Mouse (Mus musculus): Measurements from ENCODE around the gene Inpp5b. TPM values are rescaled to one million over a fixed set of nuclear protein-coding genes. Genes with fewer than 3 reads are reported as not detected.
"Not testable (repeated sequence)": the region's sequence is repeated elsewhere in the genome, so short reads cannot be mapped to it uniquely, and the experiment has no call there.

The Inpp5b gene
- polyA plus RNA-seq, 1 experiment from 2014 or later: 24.9 TPM

DNA sequence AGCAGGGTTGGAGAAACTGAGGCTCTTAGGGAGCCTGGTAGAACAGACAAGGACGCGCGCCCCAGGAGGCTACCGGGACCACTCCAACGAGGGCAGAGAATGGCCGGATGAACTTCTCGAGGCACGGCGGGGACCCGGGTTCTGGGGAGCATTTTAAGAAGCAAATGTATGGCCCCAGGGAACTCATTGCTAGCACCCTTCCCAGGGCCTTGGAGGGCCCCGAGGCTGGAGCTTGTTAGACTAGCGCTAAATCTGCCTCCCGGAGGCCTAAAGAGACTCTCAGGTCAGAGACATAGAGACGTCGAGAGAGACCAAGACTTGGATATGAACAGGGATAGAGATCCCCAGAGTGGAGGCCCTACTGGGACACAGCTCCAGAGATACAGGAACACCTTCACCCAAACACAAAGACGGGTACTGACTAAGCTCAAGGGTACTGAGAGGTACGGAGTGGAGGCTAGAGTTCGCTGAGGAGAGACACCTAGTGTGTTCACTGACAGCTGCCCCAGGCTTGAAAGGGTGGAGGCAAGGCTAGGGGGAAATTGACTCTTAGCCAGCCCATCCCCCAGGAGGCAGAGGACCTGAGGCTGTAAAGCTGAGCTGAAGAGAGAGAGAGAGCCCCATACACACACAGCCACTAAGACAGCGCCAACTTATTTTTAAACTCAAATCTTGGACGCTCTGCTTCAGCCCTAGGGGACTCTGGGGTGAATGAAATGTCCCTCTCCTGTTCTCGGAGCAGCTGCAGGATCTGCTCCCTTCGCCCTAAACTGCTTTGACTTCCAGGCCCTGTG, 40.4 kb upstream of the Inpp5b start:
- Histone ChIP-seq H3K27me3 (ENCODE audit: control insufficient read depth, insufficient read depth, low read length) (peaks cover 10% of the 10 kb centered on the region), H3K27ac (ENCODE audit: low read depth, low read length) (0 out of 2 replicates have a peak overlapping the region, but pooled peaks have one; percentile 47), H3K4me1 (replicated peaks; ENCODE audit: control insufficient read depth, insufficient read depth, low read length) (0 out of 2 replicates have a peak, but pooled peaks cover 4% of the 10 kb centered on the region), H3K9ac (ENCODE audit: low read depth, low read length) (peak overlapping the region; percentile 65), H3K4me2 (replicated peaks; ENCODE audit: low read depth, low read length) (peak overlapping the region; percentile 97), H3K4me3 (ENCODE audit: low read depth, low read length) (peak overlapping the region; percentile 62), H3K9me3 (ENCODE audit: control insufficient read depth, low read length) (no peaks in the 10 kb centered on the region), H3K36me3 (ENCODE audit: control insufficient read depth, insufficient read depth, low read length) (no peaks in the 10 kb centered on the region)
- WGBS: 4% methylated on average over 22 of the region's 22 CpGs
- ATAC-seq (ENCODE audit: low FRiP score): no peak
- peak; percentile 56 for DNase-seq (ENCODE audit: low spot score)

DNA sequence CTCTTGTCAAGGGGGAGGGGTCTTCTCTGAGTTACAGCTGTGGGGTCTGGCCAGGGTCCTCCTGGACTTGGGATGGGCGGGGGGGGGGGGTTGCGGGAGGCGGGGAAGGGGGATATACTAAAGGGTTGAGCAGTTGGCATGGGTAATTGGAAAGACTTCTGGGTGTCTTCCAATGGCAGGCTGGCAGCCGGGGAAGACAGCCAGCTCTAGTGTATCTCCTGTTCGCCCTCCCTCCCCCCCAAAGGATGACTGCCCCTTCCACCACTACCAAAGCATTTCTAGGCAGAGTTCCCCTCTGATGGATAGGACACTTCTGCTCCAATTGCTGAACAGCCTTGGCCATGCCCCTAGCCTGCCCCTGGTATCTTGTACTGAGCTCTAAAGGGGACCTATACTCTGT, 39.7 kb upstream of the Inpp5b start:
- 58% methylated on average over 5 of the region's 5 CpGs for WGBS
- no peak for ATAC-seq (ENCODE audit: low FRiP score)
- Histone ChIP-seq H3K27me3 (ENCODE audit: control insufficient read depth, insufficient read depth, low read length) (peaks cover 8% of the 10 kb centered on the region), H3K9ac (ENCODE audit: low read depth, low read length) (no peak overlapping the region), H3K27ac (ENCODE audit: low read depth, low read length) (no peak overlapping the region), H3K9me3 (ENCODE audit: control insufficient read depth, low read length) (no peaks in the 10 kb centered on the region), H3K36me3 (ENCODE audit: control insufficient read depth, insufficient read depth, low read length) (no peaks in the 10 kb centered on the region), H3K4me2 (replicated peaks; ENCODE audit: low read depth, low read length) (peak overlapping the region; percentile 97), H3K4me3 (ENCODE audit: low read depth, low read length) (peak overlapping the region; percentile 62), H3K4me1 (replicated peaks; ENCODE audit: control insufficient read depth, insufficient read depth, low read length) (0 out of 2 replicates have a peak, but pooled peaks cover 4% of the 10 kb centered on the region)
- DNase-seq (ENCODE audit: low spot score): no peak

DNA sequence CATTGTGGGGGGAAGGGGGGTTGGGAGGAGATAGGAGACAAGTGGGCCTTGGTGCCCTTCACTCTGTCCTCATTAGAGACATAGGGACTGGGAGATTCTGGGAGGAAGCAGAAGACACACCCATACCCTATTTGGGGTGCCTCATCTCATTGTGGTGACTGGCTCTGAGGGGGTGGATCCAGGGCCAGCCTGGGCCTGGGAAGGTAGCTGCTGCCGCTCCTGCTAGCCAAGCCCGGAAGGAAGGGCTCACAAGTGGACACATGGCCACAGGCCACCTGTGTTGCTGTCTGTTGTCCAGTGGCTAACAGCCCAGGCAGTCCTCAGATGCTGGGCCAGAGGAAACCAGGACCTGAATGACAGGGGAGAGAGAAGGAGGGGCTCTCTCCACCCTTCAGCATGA, 38.2 kb upstream of the Inpp5b start:
- H3K27me3 ChIP-seq (ENCODE audit: control insufficient read depth, insufficient read depth, low read length): peaks cover 8% of the 10 kb centered on the region
- H3K4me2 ChIP-seq (replicated peaks; ENCODE audit: low read depth, low read length): no peak overlapping the region
- no peak overlapping the region for H3K9ac ChIP-seq (ENCODE audit: low read depth, low read length)
- ATAC-seq (ENCODE audit: low FRiP score) (no peak), DNase-seq (ENCODE audit: low spot score) (no peak)
- H3K9me3 ChIP-seq (ENCODE audit: control insufficient read depth, low read length): no peaks in the 10 kb centered on the region
- H3K4me3 ChIP-seq (ENCODE audit: low read depth, low read length): no peak overlapping the region
- H3K27ac ChIP-seq (ENCODE audit: low read depth, low read length): peak overlapping the region; percentile 72; the same call in 1 of the 2 replicates
- 0 out of 2 replicates have a peak, but pooled peaks cover 4% of the 10 kb centered on the region for H3K4me1 ChIP-seq (replicated peaks; ENCODE audit: control insufficient read depth, insufficient read depth, low read length)
- 33% methylated on average over 2 of the region's 2 CpGs for WGBS
- no peaks in the 10 kb centered on the region for H3K36me3 ChIP-seq (ENCODE audit: control insufficient read depth, insufficient read depth, low read length)

DNA sequence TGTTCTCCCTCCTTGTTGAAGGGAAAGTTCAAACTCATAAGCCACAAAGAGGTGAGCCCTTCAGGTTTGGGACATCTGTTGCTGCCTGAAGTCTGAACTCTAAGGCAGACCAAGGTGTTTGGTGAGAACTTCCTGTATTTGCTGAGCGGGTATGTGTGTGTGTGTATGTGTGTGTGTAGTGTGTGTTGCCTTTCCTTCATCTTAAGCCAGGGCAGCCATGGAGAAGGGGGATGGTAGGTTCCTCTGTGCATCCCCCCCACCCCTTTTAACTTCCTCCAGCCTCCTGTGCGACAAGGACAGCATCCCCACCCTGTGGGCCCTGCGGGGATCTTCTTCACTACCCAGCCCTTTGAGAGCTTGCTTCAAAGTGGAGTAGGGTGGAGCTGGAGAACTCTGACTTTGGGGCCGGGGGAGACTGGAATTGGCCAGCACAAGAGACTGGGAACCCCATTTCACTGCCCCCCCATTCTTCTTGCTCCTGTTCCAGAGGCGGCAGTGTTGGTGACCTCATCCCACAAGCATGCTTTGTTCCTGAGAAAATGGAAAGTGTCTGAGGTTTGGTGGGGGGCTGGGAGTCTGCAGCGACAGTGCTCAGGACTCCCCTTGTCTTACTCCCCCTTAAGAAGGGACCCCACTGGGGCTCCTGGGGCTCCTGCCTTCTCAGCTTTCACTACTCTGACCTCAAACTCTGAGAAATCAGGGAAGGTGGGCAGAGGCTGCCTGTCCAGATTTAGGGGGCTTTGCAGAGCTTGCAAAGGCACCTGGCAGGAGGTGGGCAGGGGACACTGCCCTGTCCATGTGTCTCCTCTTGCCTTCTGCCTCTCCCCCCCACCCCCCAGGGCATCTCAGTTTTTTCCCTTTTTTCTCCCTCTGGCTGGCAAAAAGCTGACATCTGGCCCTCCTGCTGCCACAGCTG, 37.5 kb upstream of the Inpp5b start:
- Histone ChIP-seq H3K27me3 (ENCODE audit: control insufficient read depth, insufficient read depth, low read length) (peaks cover 9% of the 10 kb centered on the region), H3K36me3 (ENCODE audit: control insufficient read depth, insufficient read depth, low read length) (no peaks in the 10 kb centered on the region), H3K4me2 (replicated peaks; ENCODE audit: low read depth, low read length) (0 out of 2 replicates have a peak overlapping the region, but pooled peaks have one; percentile 3), H3K9ac (ENCODE audit: low read depth, low read length) (peak overlapping the region; percentile 15; the same call in 1 of the 2 replicates), H3K9me3 (ENCODE audit: control insufficient read depth, low read length) (no peaks in the 10 kb centered on the region), H3K4me1 (replicated peaks; ENCODE audit: control insufficient read depth, insufficient read depth, low read length) (peaks cover 9% of the 10 kb centered on the region; the same call in 1 of the 2 replicates), H3K27ac (ENCODE audit: low read depth, low read length) (peak overlapping the region; percentile 72), H3K4me3 (ENCODE audit: low read depth, low read length) (no peak overlapping the region)
- ATAC-seq (ENCODE audit: low FRiP score) (no peak), DNase-seq (ENCODE audit: low spot score) (peak; percentile 41)
- 9% methylated on average over 6 of the region's 6 CpGs for WGBS

DNA sequence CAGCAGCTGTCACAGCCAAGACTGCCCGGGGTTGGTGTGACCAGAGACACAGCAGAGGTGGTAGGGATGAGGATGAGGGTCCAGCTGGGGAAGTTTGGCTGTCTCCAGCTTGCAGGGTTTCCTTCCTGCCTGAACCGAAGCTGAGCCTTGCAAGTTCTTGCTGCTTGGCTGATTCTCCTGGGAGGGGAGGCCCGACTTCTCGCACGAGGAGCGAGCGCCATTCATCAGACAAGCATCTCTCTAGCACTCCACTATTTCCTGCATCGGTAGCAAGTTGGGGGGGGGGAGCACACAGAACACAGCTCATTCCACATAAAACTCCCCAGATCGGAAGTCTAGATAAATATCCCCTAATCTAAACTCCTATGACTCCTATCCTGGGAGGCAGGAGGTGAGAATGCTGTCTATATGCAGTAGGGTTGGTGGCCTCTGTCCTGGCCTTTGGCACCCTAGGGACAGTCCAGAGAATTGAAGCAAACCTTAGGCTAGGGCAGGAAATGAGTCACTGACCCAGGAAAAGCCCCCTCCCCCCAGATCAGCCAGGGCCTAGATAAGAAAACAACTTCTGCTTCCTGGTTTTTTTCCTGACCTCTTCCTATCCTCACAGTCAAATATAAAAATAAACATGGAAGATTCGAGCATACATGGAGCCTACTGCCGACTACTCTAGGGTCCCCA, 36.7 kb upstream of the Inpp5b start:
- Histone ChIP-seq H3K4me1 (replicated peaks; ENCODE audit: control insufficient read depth, insufficient read depth, low read length) (peaks cover 14% of the 10 kb centered on the region; the same call in 1 of the 2 replicates), H3K27me3 (ENCODE audit: control insufficient read depth, insufficient read depth, low read length) (peaks cover 14% of the 10 kb centered on the region), H3K4me2 (replicated peaks; ENCODE audit: low read depth, low read length) (0 out of 2 replicates have a peak overlapping the region, but pooled peaks have one; percentile 3), H3K27ac (ENCODE audit: low read depth, low read length) (peak overlapping the region; percentile 72), H3K9me3 (ENCODE audit: control insufficient read depth, low read length) (no peaks in the 10 kb centered on the region), H3K36me3 (ENCODE audit: control insufficient read depth, insufficient read depth, low read length) (no peaks in the 10 kb centered on the region), H3K4me3 (ENCODE audit: low read depth, low read length) (no peak overlapping the region), H3K9ac (ENCODE audit: low read depth, low read length) (peak overlapping the region; percentile 15; the same call in 1 of the 2 replicates)
- WGBS: 20% methylated on average over 11 of the region's 11 CpGs
- peak; percentile 41 for DNase-seq (ENCODE audit: low spot score)
- ATAC-seq (ENCODE audit: low FRiP score): no peak

DNA sequence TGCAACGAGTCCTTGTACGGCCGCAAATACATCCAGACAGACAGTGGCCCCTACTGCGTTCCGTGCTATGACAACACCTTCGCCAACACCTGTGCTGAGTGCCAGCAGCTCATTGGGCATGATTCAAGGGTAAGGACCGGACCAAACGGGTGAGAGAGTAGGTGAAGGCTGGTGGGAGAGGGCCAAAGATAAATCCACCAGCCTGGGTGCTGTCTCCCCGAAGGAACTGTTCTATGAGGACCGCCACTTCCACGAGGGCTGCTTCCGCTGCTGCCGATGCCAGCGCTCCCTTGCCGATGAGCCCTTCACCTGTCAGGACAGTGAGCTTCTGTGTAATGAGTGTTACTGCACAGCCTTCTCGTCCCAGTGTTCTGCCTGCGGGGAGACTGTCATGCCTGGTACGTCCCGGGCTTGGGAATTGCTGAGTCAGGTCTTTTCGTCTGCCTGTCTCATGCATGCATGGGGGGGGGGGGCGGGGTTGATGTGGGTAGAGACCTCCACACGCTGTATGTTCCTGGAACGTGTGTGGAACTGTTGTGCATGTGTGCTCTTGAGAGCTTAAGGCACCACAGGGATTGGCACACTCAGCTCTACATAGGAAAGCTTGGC, 35.9 kb upstream of the Inpp5b start:
- DNase-seq (ENCODE audit: low spot score) (no peak), ATAC-seq (ENCODE audit: low FRiP score) (no peak)
- H3K36me3 ChIP-seq (ENCODE audit: control insufficient read depth, insufficient read depth, low read length): no peaks in the 10 kb centered on the region
- peaks cover 14% of the 10 kb centered on the region for H3K27me3 ChIP-seq (ENCODE audit: control insufficient read depth, insufficient read depth, low read length)
- no peak overlapping the region for H3K4me2 ChIP-seq (replicated peaks; ENCODE audit: low read depth, low read length)
- no peak overlapping the region for H3K4me3 ChIP-seq (ENCODE audit: low read depth, low read length)
- 86% methylated on average over 23 of the region's 23 CpGs for WGBS
- no peak overlapping the region for H3K9ac ChIP-seq (ENCODE audit: low read depth, low read length)
- no peak overlapping the region for H3K27ac ChIP-seq (ENCODE audit: low read depth, low read length)
- H3K9me3 ChIP-seq (ENCODE audit: control insufficient read depth, low read length): no peaks in the 10 kb centered on the region
- peaks cover 14% of the 10 kb centered on the region; the same call in 1 of the 2 replicates for H3K4me1 ChIP-seq (replicated peaks; ENCODE audit: control insufficient read depth, insufficient read depth, low read length)

DNA sequence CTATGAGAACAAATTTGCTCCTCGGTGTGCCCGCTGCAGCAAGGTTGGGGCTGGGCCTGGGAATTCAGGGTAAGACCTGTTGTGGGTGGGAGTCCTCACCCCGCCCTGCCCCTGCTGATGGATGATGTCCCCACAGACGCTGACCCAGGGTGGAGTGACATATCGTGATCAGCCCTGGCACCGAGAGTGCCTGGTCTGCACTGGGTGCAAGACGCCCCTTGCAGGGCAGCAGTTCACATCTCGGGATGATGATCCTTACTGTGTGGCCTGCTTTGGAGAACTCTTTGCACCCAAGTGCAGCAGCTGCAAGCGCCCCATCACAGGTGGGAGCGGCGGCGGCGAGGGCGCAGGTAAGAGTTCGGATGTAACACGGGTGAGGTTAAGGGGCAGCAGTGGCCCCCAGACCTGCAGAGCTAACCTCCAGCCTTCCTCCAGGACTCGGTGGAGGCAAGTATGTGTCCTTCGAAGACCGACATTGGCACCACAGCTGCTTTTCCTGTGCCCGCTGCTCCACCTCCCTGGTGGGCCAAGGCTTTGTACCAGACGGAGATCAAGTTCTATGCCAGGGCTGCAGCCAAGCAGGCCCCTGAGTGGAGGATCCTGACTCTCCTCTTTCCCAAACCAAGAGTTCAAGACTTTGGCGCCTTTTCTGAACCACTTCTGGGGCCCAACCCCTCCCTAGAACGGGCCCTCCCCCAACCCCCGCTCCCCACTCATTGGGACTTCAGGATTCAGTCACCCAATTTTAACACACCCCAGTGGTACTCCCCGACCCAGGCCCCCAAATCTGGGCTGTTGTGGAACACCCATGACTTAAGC, 34.1 kb upstream of the Inpp5b start:
- not testable (repeated sequence) for H3K27me3 ChIP-seq (ENCODE audit: control insufficient read depth, insufficient read depth, low read length); H3K27ac ChIP-seq (ENCODE audit: low read depth, low read length); DNase-seq (ENCODE audit: low spot score); H3K9ac ChIP-seq (ENCODE audit: low read depth, low read length); H3K9me3 ChIP-seq (ENCODE audit: control insufficient read depth, low read length); ATAC-seq (ENCODE audit: low FRiP score); H3K4me3 ChIP-seq (ENCODE audit: low read depth, low read length); H3K36me3 ChIP-seq (ENCODE audit: control insufficient read depth, insufficient read depth, low read length); H3K4me2 ChIP-seq (replicated peaks; ENCODE audit: low read depth, low read length)
- 88% methylated on average over 25 of the region's 25 CpGs for WGBS
- H3K4me1 ChIP-seq (replicated peaks; ENCODE audit: control insufficient read depth, insufficient read depth, low read length): peaks cover 12% of the 10 kb centered on the region; the same call in 1 of the 2 replicates

All from hindbrain, embryonic 11.5 days (tissue).